Mouse (Mus musculus): ENCODE results near the gene Vamp1.

GRCm38 (mm10) chr6:125294049-125294448, 78.7 kb downstream of the Vamp1 start:
- TF ChIP-seq GATA1 (IDR thresholded peaks at IDR 0.05; ENCODE audit: borderline replicate concordance, low read length) = no peak
- no peak for TF ChIP-seq FLI1 (IDR thresholded peaks at IDR 0.05; ENCODE audit: low read length)
